Mouse (Mus musculus) CH12F3 (cell line): ENCODE measurements around the gene Fsd1l.

ENCODE experiments used
- in situ Hi-C: fragments of 300-500 bp; cut with MboI; formaldehyde crosslinking; loops from 2 replicates; pipeline ENCODE4 v1.14.3; 2020; ENCODE audit warnings: low sequenced_read_pairs

Gene Fsd1l

GRCm38 (mm10) chr4:53631316-53632010 is at the start of gene Fsd1l:
Gene Fsd1l (plus strand): TSS chr4:53631471.
- in situ Hi-C loops: no loop called here

- in situ Hi-C loops: no loop called here
Observed at GRCm38 (mm10) chr4:53587676-53588075, 43.6 kb upstream of the Fsd1l start.

- in situ Hi-C loops: no loop called here
Observed at GRCm38 (mm10) chr4:53588936-53589335, 42.3 kb upstream of the Fsd1l start.

- in situ Hi-C loops: no loop called here
Observed at GRCm38 (mm10) chr4:53589466-53589865, 41.8 kb upstream of the Fsd1l start.

GRCm38 (mm10) chr4:53590163-53590562 is 41.1 kb upstream of the Fsd1l start:
- in situ Hi-C loops: loop anchor here (10.0 kb wide), 1 partner anchor 215 kb away; no protein-coding TSS in a partner anchor

- in situ Hi-C loops: loop anchor here (10.0 kb wide), 1 partner anchor 216 kb away; no protein-coding TSS in a partner anchor
Observed at GRCm38 (mm10) chr4:53590691-53591447, 40.4 kb upstream of the Fsd1l start.

- in situ Hi-C loops: loop anchor here (10.0 kb wide), 1 partner anchor 217 kb away; no protein-coding TSS in a partner anchor
Observed at GRCm38 (mm10) chr4:53591536-53591935, 39.7 kb upstream of the Fsd1l start.

- in situ Hi-C loops: loop anchor here (10.0 kb wide), 1 partner anchor 217 kb away; no protein-coding TSS in a partner anchor
Observed at GRCm38 (mm10) chr4:53591941-53592340, 39.3 kb upstream of the Fsd1l start.

GRCm38 (mm10) chr4:53592386-53592785 is 38.9 kb upstream of the Fsd1l start:
- in situ Hi-C loops: loop anchor here (10.0 kb wide), 1 partner anchor 218 kb away; no protein-coding TSS in a partner anchor

GRCm38 (mm10) chr4:53594204-53594603 is 37.1 kb upstream of the Fsd1l start:
- in situ Hi-C loops: loop anchor here (10.0 kb wide), 1 partner anchor 219 kb away; no protein-coding TSS in a partner anchor

GRCm38 (mm10) chr4:53595246-53596062 is 35.8 kb upstream of the Fsd1l start:
- in situ Hi-C loops: loop anchor here (10.0 kb wide), 1 partner anchor 221 kb away; no protein-coding TSS in a partner anchor

GRCm38 (mm10) chr4:53596063-53596895 is 35.0 kb upstream of the Fsd1l start:
- in situ Hi-C loops: loop anchor here (10.0 kb wide), 1 partner anchor 221 kb away; no protein-coding TSS in a partner anchor

GRCm38 (mm10) chr4:53600462-53600861 is 30.8 kb upstream of the Fsd1l start:
- in situ Hi-C loops: no loop called here

GRCm38 (mm10) chr4:53614576-53615225 is 16.6 kb upstream of the Fsd1l start:
- in situ Hi-C loops: no loop called here

- in situ Hi-C loops: no loop called here
Observed at GRCm38 (mm10) chr4:53617968-53618367, 13.3 kb upstream of the Fsd1l start.

GRCm38 (mm10) chr4:53620104-53620503 is 11.2 kb upstream of the Fsd1l start:
- in situ Hi-C loops: no loop called here

GRCm38 (mm10) chr4:53621084-53621483 is 10.2 kb upstream of the Fsd1l start:
- in situ Hi-C loops: no loop called here

GRCm38 (mm10) chr4:53621490-53621889 is 9.8 kb upstream of the Fsd1l start:
- in situ Hi-C loops: no loop called here

- in situ Hi-C loops: no loop called here
Observed at GRCm38 (mm10) chr4:53623711-53624110, 7.6 kb upstream of the Fsd1l start.
